Comparison of ENCODE assay signal across 18 mouse cellular contexts in the genomic region with DNA sequence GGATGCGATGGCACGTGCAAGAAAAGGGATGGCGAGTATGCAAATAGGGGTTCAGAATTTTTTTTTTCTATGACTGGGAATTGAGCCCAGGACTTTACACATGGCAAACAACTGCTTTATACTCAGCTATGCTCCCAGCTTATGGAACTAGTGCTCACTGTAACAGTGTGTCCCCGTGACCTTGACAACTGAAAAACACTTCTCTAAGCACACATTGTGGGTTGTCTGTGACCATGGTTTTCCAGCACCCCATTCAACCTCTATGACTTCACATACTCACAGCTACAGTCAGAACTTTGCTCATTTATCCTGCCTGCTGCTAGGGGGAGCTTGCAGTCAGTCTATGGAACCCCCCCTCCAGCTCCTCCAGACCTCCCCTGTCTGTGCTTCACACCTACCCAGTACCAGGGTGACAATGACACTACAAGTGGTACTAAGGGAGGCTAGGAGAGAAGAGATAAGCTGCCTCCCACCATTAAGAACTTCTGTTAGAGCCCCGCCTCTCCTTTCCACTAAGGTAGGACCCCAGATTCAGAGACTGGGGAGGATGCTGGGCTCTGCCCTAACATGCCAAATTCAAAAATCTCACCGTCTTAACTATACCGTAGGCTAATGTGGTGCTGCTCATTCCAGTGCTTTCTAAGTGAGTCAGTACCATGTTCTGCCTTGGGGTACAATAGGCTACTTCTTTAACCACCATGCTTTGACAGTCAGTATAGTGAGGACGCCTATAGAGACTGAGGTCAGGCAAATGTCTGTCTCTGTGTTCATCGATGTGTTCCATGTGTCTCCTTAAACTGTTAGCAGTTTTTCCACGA.
A peak's percentile ranks its signal among the peaks of the same experiment; 100 is the strongest.
DNase-seq lines count a peak whose midpoint lies in the region; ATAC-seq and TF ChIP-seq lines count a peak whose summit lies in the region.
"Had no signal": no experiment of that assay in that cellular context is flagged by ENCODE, and none has a peak within 500 bp of the region (broad histone marks: within the 10 kb centered on the region; RNA-seq: fewer than 3 reads in every experiment).

No protein-coding gene starts in this region.

- no peak for TF ChIP-seq POLR2A in bone marrow, adult 2 months (IDR thresholded peaks at IDR 0.05; ENCODE audit: borderline replicate concordance, control insufficient read depth, low read depth, low read length)
- no peak for TF ChIP-seq POLR2A in myocyte (IDR thresholded peaks at IDR 0.05; ENCODE audit: insufficient read length, low read depth)

- H3K36me3 ChIP-seq in heart, embryonic 13.5 days, result peaks cover 87% of the 10 kb centered on the region
- H3K36me3 ChIP-seq in liver, embryonic 16.5 days (ENCODE audit: control insufficient read depth, insufficient read depth), result peaks cover 7% of the 10 kb centered on the region
- H3K36me3 ChIP-seq in myocyte (ENCODE audit: control insufficient read depth, insufficient read depth), result peaks cover 37% of the 10 kb centered on the region
- H3K36me3 ChIP-seq: midbrain, embryonic 12.5 days had no signal

- no peak overlapping the region for H3K4me2 ChIP-seq in heart, embryonic 13.5 days
- H3K4me2 ChIP-seq in liver, embryonic 16.5 days (ENCODE audit: low read depth, low read length), result no peak overlapping the region
- H3K4me2 ChIP-seq in myocyte (ENCODE audit: low read depth), result no peak overlapping the region
- H3K4me2 ChIP-seq: forebrain, embryonic 13.5 days; limb, embryonic 15.5 days; midbrain, embryonic 12.5 days had no signal

- no peaks in the 10 kb centered on the region for H3K27me3 ChIP-seq in heart, embryonic 13.5 days (replicated peaks)
- H3K27me3 ChIP-seq in liver, embryonic 16.5 days (ENCODE audit: control insufficient read depth, insufficient read depth, low read depth, low read length), result no peaks in the 10 kb centered on the region
- H3K27me3 ChIP-seq in myocyte (ENCODE audit: control insufficient read depth, insufficient read depth, insufficient read length), result no peaks in the 10 kb centered on the region
- H3K27me3 ChIP-seq: forebrain, embryonic 13.5 days; limb, embryonic 15.5 days; midbrain, embryonic 12.5 days had no signal

- no peak for DNase-seq in heart, postnatal 4 days
- no peak for DNase-seq in liver
- DNase-seq in right cerebral cortex, postnatal 36 days (ENCODE audit: low spot score in 2 of 2), result no peak
- DNase-seq: adrenal gland, adult 2 months; cerebellum, adult 9-10 months; gastrocnemius, postnatal 14 days; kidney, adult 18-20 months; kidney, postnatal 14 days; layer of hippocampus, adult 9-11 months had no signal

- H3K4me3 ChIP-seq in heart, embryonic 13.5 days, result no peak overlapping the region
- no peak overlapping the region for H3K4me3 ChIP-seq in liver, embryonic 16.5 days (ENCODE audit: low read depth, low read length)
- H3K4me3 ChIP-seq in bone marrow, adult 2 months (replicated peaks; ENCODE audit: control insufficient read depth, low read depth, low read length), result no peak overlapping the region
- no peak overlapping the region for H3K4me3 ChIP-seq in myocyte
- H3K4me3 ChIP-seq: forebrain, embryonic 13.5 days; limb, embryonic 15.5 days; midbrain, embryonic 12.5 days had no signal

- no peak overlapping the region for H3ac ChIP-seq in myocyte (ENCODE audit: control insufficient read depth, insufficient read length)

- H3K9ac ChIP-seq in heart, embryonic 13.5 days, result no peak overlapping the region
- no peak overlapping the region for H3K9ac ChIP-seq in liver, embryonic 16.5 days (ENCODE audit: low read depth, low read length)
- H3K9ac ChIP-seq: forebrain, embryonic 13.5 days; limb, embryonic 15.5 days; midbrain, embryonic 12.5 days had no signal

- peak overlapping the region; percentile 10; the same call in 1 of the 2 replicates for H3K27ac ChIP-seq in heart, embryonic 13.5 days (replicated peaks)
- no peak overlapping the region for H3K27ac ChIP-seq in liver, embryonic 16.5 days (ENCODE audit: low read length)
- H3K27ac ChIP-seq in bone marrow, adult 2 months (ENCODE audit: control insufficient read depth, insufficient read depth, low read depth, low read length, poor library complexity), result peak overlapping the region; percentile 14; the same call in 1 of the 2 replicates
- H3K27ac ChIP-seq: forebrain, embryonic 13.5 days; limb, embryonic 15.5 days; macrophage; midbrain, embryonic 12.5 days had no signal

- peaks cover 46% of the 10 kb centered on the region for H3K4me1 ChIP-seq in heart, embryonic 13.5 days
- peaks cover 2% of the 10 kb centered on the region for H3K4me1 ChIP-seq in liver, embryonic 16.5 days (ENCODE audit: control insufficient read depth, low read depth, low read length)
- no peaks in the 10 kb centered on the region; the same call in 1 of the 2 replicates for H3K4me1 ChIP-seq in bone marrow, adult 2 months (ENCODE audit: control insufficient read depth, insufficient read depth, low read length)

- ATAC-seq in heart, embryonic 13.5 days (ENCODE audit: extremely low read depth, insufficient number of reproducible peaks, low FRiP score, low TSS enrichment), result no peak
- ATAC-seq in liver, embryonic 16.5 days (ENCODE audit: low read depth), result peak; percentile 53
- ATAC-seq: forebrain, embryonic 13.5 days had no signal

- no peaks in the 10 kb centered on the region for H3K9me3 ChIP-seq in heart, embryonic 13.5 days
- H3K9me3 ChIP-seq in liver, embryonic 16.5 days (replicated peaks; ENCODE audit: control insufficient read depth, low read length), result no peaks in the 10 kb centered on the region
- H3K9me3 ChIP-seq: forebrain, embryonic 13.5 days; G1E; limb, embryonic 15.5 days; midbrain, embryonic 12.5 days had no signal

- H3K79me2 ChIP-seq in myocyte (ENCODE audit: control insufficient read depth, insufficient read depth), result peaks cover 2% of the 10 kb centered on the region

- WGBS in heart, embryonic 13.5 days, result 77% methylated on average over 10 of the region's 10 CpGs
- 78% methylated on average over 10 of the region's 10 CpGs for WGBS in liver, embryonic 16.5 days (ENCODE audit: insufficient replicate concordance)
- WGBS in bone marrow, adult 2 months, result 74% methylated on average over 10 of the region's 10 CpGs

- TF ChIP-seq CTCF in bone marrow, adult 2 months (IDR thresholded peaks at IDR 0.05; ENCODE audit: control insufficient read depth, insufficient read depth, low read length), result no peak

TF ChIP-seq in myocyte, 11 proteins besides CTCF, POLR2A, EP300 and RAD21:
- TF ChIP-seq POLR2AphosphoS2 (IDR thresholded peaks at IDR 0.05; ENCODE audit: insufficient read length, low read depth), result peak; percentile 9
- TF ChIP-seq MAX (IDR thresholded peaks at IDR 0.05; ENCODE audit: low read depth), result no peak
- TF ChIP-seq TCF12 (IDR thresholded peaks at IDR 0.05; ENCODE audit: insufficient read depth, poor library complexity, severe bottlenecking), result no peak
- no peak for TF ChIP-seq E2F4 (IDR thresholded peaks at IDR 0.05; ENCODE audit: insufficient read depth)
- TF ChIP-seq REST (IDR thresholded peaks at IDR 0.05; ENCODE audit: insufficient read depth, insufficient read length), result no peak
